Mouse (Mus musculus) lung, postnatal 14 days (tissue): ENCODE measurements around the gene Zdhhc17.

ENCODE experiments used
- DNase-seq: peaks from one replicate; pipeline ENCODE4 v3.0.0; 2021

The Zdhhc17 gene

GRCm38 (mm10) chr10:111009641-111010479 is at the start of gene Zdhhc17:
TSS of gene Zdhhc17 (minus strand) at chr10:111010140.
- peak; percentile 87 for DNase-seq

- DNase-seq, result no peak
These were observed 45.8 kb upstream of the Zdhhc17 start for GRCm38 (mm10) chr10:111055770-111056169.

GRCm38 (mm10) chr10:111051606-111052005 is 41.7 kb upstream of the Zdhhc17 start:
- no peak for DNase-seq

DNA sequence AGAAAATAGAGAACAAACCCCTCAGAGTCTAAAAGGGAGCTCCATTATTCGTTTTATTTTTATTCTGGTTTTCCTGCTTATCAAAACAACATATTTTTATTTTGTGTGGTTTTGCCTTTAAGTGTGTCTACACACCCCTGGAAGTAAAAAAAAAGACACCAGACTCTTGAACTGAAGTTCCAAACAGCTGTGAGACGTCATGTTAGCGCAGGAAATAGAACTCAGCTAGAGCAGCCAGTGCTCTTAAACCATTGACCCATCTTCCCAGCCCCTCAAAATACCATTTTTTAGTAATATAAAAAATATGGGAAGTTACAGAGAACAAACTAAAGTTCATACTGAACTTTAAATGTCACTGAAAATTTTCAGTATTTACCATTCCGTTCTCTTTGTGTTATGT is 40.6 kb upstream of the Zdhhc17 start:
- DNase-seq, result no peak

GRCm38 (mm10) chr10:111050061-111050460 is 40.1 kb upstream of the Zdhhc17 start:
- DNase-seq, result no peak

DNA sequence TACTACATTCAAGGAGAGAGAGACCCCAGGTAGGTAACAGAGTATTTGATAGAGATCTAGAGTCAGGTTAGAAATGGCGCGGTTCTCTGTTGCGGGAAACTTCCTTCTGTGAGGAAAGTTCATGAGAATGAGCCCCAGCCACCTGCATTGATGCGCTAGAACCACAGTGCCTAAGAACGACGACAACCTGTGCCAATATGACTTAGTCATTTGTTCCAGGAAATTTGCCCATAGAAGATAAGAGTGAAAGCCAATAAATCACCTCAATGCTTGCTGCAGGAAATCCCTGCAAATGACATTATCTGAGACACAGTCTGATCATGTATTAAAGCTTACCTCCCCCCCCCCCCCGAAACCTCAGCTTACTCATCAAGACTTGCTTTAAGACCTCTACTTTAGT is 38.0 kb upstream of the Zdhhc17 start:
- DNase-seq, result no peak

DNA sequence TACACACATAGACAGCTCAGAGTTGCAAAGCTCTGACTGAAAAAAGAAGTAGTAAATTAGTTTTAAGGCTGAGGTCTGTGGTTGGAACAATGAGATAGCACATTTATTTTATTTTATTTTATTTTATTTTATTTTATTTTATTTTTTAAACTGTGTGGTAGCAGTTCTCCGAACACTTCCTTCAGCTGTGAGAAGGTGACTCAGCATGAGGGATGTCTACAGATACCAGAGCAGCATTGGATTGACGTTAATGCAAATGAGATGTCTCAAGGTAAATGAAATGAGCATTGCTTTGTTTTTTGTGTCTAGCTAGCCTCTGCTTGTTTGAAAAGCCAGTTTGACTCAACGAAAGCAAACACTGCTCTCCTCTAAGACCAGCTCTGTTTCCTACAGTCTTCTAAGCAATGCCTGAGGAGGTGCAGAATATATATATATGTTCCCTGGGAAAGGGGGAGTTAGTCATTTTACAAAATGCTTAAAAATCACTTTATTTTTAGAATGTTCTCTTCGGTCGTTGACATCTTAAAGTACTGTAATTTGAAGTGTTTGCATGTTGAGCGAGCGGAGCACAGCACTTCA is 30.2 kb upstream of the Zdhhc17 start:
- no peak for DNase-seq

GRCm38 (mm10) chr10:111036851-111037250 is 26.9 kb upstream of the Zdhhc17 start:
- DNase-seq, result no peak

DNA sequence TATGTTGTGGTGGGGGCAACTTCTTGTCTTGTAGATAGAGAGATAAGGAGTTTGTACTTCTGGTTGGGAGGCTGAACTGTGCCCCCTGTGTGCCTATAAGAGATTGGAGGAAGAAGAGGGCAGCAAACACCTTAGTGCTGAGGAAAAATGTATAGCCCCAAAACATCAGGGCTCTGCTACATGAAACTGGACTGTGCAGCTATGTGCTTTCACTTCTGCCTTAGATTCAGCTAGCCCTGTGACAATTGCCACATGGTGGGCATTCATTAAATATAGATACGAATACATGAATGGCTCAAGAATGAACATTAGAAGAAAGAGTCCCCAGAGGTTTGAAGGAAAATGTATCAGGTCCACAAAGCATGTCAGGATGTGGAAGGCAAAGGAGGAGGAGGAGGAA is 25.2 kb upstream of the Zdhhc17 start:
- DNase-seq, result no peak

GRCm38 (mm10) chr10:111031511-111032365 is 21.8 kb upstream of the Zdhhc17 start:
- DNase-seq, result no peak

GRCm38 (mm10) chr10:111030845-111031244 is 20.9 kb upstream of the Zdhhc17 start:
- DNase-seq, result no peak

DNA sequence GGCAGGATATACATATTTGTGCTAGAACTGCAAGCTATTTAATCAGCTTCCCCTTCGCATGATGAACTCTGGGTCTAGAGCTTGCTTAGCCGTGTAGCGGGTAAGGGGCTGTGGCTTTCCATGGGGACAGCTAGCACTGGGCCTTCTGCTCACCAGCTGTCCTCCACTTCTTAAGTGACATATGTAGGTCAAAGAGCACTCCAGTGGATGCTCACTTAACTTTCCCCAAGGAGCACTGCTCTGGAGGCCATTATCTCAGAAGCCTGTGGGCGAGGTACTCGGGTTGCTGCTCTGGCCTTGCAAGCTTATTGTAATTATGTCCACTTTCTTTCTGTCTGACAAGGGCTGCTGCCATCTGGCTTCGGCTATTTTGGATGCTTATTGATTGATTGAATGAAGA is 16.2 kb upstream of the Zdhhc17 start:
- no peak for DNase-seq

DNA sequence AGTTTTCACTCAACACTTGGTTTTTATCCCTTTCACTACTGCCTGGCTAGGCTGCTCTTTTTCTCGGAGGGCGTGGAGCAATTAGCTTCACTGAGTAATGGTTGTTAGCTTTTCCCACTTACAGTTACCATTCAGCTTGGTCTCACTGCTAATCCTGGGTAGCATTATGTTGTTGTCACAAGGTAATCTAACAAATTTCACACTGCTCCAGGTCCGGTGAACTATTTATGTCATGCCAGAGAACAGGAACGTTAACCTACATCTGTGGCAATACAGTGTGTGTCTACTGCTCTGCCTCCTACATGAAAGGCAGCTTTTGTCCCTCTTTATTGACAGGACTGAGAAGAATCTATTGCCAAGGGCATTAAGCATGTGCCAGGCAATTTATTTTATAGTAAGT is 14.8 kb upstream of the Zdhhc17 start:
- DNase-seq, result no peak

DNA sequence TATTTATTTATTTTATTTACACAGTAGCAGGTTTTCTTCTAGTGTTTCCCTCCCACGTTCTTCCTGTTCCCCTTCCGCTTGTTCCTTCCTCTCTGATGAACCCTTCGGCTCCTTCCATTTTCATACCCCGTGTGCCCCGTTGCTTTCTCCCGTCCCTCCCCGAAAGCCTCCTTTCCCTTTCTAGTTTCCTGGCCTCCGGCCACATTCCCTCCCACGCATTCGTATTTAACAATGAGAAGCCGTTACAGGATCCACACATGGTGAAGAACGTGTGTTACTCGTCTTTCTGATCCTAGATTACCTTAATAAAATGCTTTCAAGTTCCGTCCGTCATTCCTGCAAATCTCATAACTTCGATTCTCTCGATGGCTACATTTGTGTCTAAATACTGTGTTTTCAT is 4.5 kb upstream of the Zdhhc17 start:
- DNase-seq, result peak; percentile 32

DNA sequence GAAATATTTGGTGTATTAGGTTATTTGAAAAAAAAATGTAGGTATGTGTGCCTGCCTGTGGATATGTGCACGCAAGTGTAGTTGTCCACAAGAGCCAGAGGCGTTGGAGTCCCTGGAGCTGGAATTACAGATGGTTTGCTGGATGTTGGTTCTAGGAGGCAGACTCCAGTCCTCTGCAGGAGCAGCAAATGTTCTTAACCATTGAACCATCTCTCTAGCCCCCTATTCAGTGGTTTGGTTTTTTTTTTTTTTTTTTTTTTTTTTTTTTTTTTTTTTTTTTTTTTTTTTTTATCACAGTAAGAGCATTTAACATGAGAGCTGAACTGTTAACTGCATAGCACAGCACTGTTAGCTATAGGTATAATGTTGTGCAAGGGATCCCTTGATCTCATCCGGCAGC is 3.3 kb upstream of the Zdhhc17 start:
- no peak for DNase-seq

DNA sequence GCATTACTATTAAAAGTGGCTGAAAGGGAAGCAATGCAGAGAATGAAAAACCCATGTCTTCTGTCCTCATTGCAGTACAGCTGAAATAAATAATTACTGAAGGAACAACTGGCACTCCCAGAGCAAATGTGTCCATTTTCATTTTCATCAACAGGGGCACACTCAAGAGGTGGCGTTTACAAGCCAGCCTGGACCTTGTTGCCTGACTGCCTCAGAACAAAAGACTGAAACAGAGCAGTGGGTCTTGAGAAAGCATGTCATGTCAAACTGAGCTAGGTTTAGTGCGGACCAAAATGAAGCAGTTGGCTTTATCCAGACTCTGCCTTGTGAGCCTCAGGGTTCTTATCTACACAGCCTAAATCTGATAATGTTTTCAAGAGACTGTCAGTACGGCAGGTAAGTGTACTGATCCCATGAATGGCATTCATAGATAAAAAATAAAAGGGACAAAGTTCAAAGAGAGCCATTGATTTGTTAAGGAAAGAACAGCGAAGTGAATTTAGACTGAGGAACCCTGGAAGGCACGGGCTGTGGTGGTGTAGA is 2.6 kb upstream of the Zdhhc17 start:
- no peak for DNase-seq

- DNase-seq, result no peak
These were observed 1.4 kb upstream of the Zdhhc17 start for GRCm38 (mm10) chr10:111011226-111011765.

- peak; percentile 10 for DNase-seq
These were observed 713 bp upstream of the Zdhhc17 start for GRCm38 (mm10) chr10:111010480-111011225.

GRCm38 (mm10) chr10:111009113-111009640 is 763 bp downstream of the Zdhhc17 start:
- no peak for DNase-seq

- DNase-seq, result no peak
These were observed 2.3 kb downstream of the Zdhhc17 start for GRCm38 (mm10) chr10:111007687-111008086.

- no peak for DNase-seq
These were observed 4.1 kb downstream of the Zdhhc17 start for GRCm38 (mm10) chr10:111005611-111006488.
